Mouse (Mus musculus): ENCODE data around the gene Fzd4.

DNA sequence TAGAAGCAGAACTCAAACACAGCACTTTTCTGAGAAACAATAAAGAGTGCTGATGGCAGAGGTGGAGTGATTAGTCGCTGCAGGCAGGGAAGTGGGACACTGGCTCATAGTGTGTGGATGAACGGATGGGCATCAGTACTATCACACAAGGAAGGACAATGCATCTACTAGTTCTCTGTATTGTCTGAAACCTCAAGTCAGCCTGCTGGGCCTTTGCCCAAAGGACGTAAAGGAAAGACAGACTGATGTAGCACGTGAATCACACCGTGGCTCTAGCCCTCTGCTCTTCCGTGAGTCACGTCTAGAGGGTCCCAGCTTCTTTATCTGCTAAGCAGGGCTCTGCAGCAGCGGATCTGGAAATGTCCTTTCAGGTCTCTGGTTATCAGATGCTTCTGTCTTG, 7.8 kb upstream of the Fzd4 start:
- TF ChIP-seq CTCF (IDR thresholded peaks at IDR 0.05; ENCODE audit: low read depth, low read length) (no peak), POLR2A (IDR thresholded peaks at IDR 0.05; ENCODE audit: insufficient read depth, low read length) (no peak), EP300 (IDR thresholded peaks at IDR 0.05; ENCODE audit: insufficient read depth, low read depth, low read length) (no peak)
